Mouse (Mus musculus) liver, postnatal 0 days (tissue): ENCODE measurements around the gene Rapgef2. TPM values are rescaled to one million over a fixed set of nuclear protein-coding genes. Genes with fewer than 3 reads are reported as not detected.
A peak's percentile ranks its signal among the peaks of the same experiment; 100 is the strongest.
"Not testable (repeated sequence)": the region's sequence is repeated elsewhere in the genome, so short reads cannot be mapped to it uniquely, and the experiment has no call there.

ENCODE experiments used
- ATAC-seq: fragments of 200-750 bp; cut with Nextera tagmentation; 2 replicates; pipeline ENCODE4 v1.8.0; 2017; ENCODE audit warnings: mild to moderate bottlenecking, moderate library complexity
- DNase-seq: peaks from one replicate; pipeline ENCODE4 v3.0.0-alpha.2; 2016
- H3K27ac ChIP-seq: fragments of 300-500 bp; sonication (generic); 2 replicates; pipeline ENCODE4 v1.5.1; 2014; ENCODE audit warnings: antibody characterized with exemption, moderate library complexity, mild to moderate bottlenecking, low read depth
- H3K27me3 ChIP-seq: fragments of 300-500 bp; sonication (generic); 2 replicates; pipeline ENCODE4 v1.6.1; 2014; ENCODE audit warnings: low read length, control low read depth, mixed read lengths; ENCODE audit not compliant: insufficient read depth
- H3K36me3 ChIP-seq: fragments of 300-500 bp; sonication (generic); replicated peaks from 2 replicates; pipeline ENCODE4 v1.6.1; 2014; ENCODE audit warnings: mild to moderate bottlenecking, control low read depth, low read length, moderate library complexity, mixed read lengths; ENCODE audit not compliant: insufficient read depth
- H3K4me1 ChIP-seq: fragments of 300-500 bp; sonication (generic); 2 replicates; pipeline ENCODE4 v1.6.1; 2014; ENCODE audit warnings: antibody characterized with exemption, mild to moderate bottlenecking, control low read depth; ENCODE audit not compliant: insufficient read depth
- H3K4me2 ChIP-seq: fragments of 300-500 bp; sonication (generic); 2 replicates; pipeline ENCODE4 v1.6.1; 2014; ENCODE audit warnings: low read depth, mild to moderate bottlenecking, low read length, moderate library complexity, mixed read lengths
- H3K4me3 ChIP-seq: fragments of 300-500 bp; sonication (generic); 2 replicates; pipeline ENCODE4 v1.5.1; 2014; ENCODE audit warnings: low read depth, low read length
- H3K9ac ChIP-seq: fragments of 300-500 bp; sonication (generic); replicated peaks from 2 replicates; pipeline ENCODE4 v1.6.1; 2014; ENCODE audit warnings: mild to moderate bottlenecking, moderate library complexity
- H3K9me3 ChIP-seq: fragments of 300-500 bp; sonication (generic); 2 replicates; pipeline ENCODE4 v1.6.1; 2016; ENCODE audit warnings: mild to moderate bottlenecking, control low read depth, low read length, mixed read lengths
- CTCF ChIP-seq: sonication (generic); IDR thresholded peaks from 2 replicates; pipeline ENCODE4 v1.5.1; 2016; ENCODE audit warnings: antibody characterized with exemption, low read depth
- EP300 ChIP-seq: IDR thresholded peaks from 2 replicates; pipeline ENCODE4 v1.6.1; 2016; ENCODE audit warnings: antibody characterized with exemption, low read depth, mild to moderate bottlenecking
- WGBS: fragments of 180-500 bp; shearing (Covaris S2); extraction: QIAGEN DNeasy Blood & Tissue Kit; methylation state at CpG from one replicate; pipeline ENCODE4 v1.1.7; 2014; ENCODE audit not compliant: insufficient replicate concordance; 5-methylcytosine and 5-hydroxymethylcytosine counted together
- polyA plus RNA-seq: library from polyadenylated mRNA; unstranded; fragments of >200 nt; fragmentation: Nextera tagmentation; extraction: Ambion mirVana; gene quantifications from 2 replicates; pipeline ENCODE4 v1.2.1, GENCODE M21; 2015

Gene Rapgef2
- polyA plus RNA-seq, 1 experiment from 2014 or later = 1.8 TPM

DNA sequence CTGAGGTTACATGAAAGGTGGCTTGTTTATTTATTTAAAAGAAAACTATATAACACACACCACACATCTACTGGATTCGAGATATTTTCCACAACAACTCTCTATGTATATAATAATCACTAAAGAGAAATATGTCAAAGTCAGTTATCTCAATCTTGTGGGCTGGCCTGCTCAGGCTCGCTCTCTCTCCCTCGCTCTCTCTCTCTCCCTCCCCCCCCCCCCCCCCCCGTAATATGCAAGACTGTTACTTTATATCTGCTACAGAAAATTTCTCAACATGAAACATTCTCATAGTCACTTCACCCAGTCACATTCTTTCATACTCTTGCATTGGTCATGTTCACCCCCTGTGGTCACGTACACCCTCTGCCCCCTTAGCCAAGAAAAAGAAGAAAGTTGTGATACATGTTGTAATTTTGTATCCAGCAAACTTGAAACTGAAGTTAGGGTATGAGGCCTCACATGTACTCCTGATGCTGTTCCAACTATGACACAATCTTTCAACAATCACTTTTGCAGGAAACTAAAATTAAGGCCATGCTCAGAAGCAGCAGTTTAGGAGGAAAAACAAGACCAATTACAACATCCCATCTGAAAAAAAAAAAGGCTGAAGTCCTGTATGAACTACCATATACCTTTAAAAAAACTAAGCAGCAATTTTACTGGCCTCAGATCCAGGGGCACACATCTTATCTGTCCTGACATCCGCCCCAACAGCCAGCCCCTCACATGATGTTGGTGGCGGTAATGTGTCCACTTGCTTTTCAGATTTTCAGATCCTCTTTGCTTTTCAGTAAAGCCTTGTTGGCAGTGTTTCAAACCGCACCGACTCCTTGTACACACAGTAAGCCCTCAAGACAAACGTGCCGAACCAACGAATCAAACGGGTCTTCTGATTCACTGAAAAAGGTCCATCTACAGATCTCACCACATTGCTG lies 52.6 kb downstream of the Rapgef2 start:
- DNase-seq (peak; percentile 40), ATAC-seq (peak; percentile 16; the same call in 1 of the 2 replicates)
- Histone ChIP-seq H3K36me3 (no peaks in the 10 kb centered on the region), H3K4me1 (peaks cover 25% of the 10 kb centered on the region), H3K9ac (no peak overlapping the region), H3K27me3 (no peaks in the 10 kb centered on the region), H3K4me2 (peak overlapping the region; percentile 42), H3K9me3 (no peaks in the 10 kb centered on the region), H3K27ac (peak overlapping the region; percentile 57; the same call in 1 of the 2 replicates), H3K4me3 (no peak overlapping the region)
- no peak for TF ChIP-seq CTCF
- TF ChIP-seq EP300 = no peak; the same call in 1 of the 2 replicates
- WGBS = 42% methylated on average over 13 of the region's 13 CpGs

DNA sequence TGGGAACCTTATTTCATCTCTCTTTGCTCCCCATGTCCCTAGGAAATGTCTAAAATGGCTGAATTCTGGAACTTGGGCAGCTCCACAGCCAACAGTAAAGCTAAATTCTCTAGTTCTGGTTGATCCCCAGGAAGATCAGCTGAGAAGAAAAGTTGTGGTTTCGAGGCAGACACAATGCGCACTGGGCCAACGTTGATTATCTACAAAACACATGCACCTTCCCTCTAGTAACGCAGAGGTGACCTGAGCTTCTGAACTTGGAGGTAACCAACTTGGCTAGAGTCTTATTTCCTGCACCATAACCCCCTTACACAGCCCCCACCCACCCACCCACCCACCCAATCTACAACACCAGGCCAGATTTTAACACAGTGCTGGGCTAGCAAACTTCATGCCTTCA lies 55.6 kb downstream of the Rapgef2 start:
- Histone ChIP-seq H3K9ac (no peak overlapping the region), H3K27me3 (no peaks in the 10 kb centered on the region), H3K4me2 (no peak overlapping the region), H3K9me3 (no peaks in the 10 kb centered on the region), H3K4me1 (peaks cover 26% of the 10 kb centered on the region), H3K36me3 (no peaks in the 10 kb centered on the region), H3K27ac (no peak overlapping the region), H3K4me3 (no peak overlapping the region)
- TF ChIP-seq EP300 (no peak), CTCF (no peak)
- 48% methylated on average over 4 of the region's 4 CpGs for WGBS
- no peak for ATAC-seq
- DNase-seq = no peak

DNA sequence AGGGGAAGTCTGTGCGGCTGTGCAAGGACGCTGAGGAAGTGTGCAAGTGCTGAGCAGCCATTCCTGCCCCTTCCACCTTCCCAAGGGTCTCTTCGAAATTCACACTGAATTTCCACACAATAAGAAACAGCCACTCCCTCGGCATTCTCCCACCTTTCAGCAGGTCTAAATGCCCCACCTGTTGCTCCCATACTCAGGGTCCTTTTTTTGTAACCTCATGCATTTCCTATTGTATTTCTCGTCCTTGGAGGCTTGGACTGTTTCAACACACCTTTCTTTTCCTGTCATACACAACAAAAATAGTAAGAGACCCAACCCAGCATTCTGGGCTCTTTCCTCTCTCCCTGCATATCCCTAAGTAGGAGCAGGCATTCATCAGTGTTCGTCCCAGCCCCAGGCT lies 56.8 kb downstream of the Rapgef2 start:
- Histone ChIP-seq H3K4me1 (peaks cover 26% of the 10 kb centered on the region), H3K27me3 (no peaks in the 10 kb centered on the region), H3K9ac (no peak overlapping the region), H3K9me3 (no peaks in the 10 kb centered on the region), H3K4me3 (no peak overlapping the region), H3K4me2 (peak overlapping the region; percentile 47), H3K27ac (peak overlapping the region; percentile 5; the same call in 1 of the 2 replicates), H3K36me3 (no peaks in the 10 kb centered on the region)
- 48% methylated on average over 6 of the region's 6 CpGs for WGBS
- DNase-seq = no peak
- TF ChIP-seq CTCF = no peak
- no peak for ATAC-seq

DNA sequence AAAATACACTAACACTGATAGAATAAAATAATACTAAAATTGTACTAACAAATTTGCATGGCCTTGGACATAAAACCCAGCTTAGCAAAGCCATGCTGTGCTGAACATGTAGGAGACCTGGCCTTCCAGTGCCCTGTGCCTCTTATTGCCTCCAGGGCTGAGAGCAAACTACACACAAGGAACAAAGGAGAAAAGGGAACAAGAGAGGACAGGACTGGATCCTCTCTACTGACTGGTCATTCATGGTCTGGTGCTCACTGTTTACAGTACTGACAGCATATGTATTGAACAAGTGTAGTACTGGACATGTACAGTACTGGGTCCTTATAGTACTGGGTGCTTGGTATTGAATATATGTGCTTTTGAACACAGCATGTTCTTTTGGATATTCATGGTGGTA lies 58.0 kb downstream of the Rapgef2 start:
- TF ChIP-seq CTCF = no peak
- 0 out of 2 replicates have a peak, but pooled peaks have one; percentile 16 for ATAC-seq
- peaks cover 23% of the 10 kb centered on the region for H3K4me1 ChIP-seq

DNA sequence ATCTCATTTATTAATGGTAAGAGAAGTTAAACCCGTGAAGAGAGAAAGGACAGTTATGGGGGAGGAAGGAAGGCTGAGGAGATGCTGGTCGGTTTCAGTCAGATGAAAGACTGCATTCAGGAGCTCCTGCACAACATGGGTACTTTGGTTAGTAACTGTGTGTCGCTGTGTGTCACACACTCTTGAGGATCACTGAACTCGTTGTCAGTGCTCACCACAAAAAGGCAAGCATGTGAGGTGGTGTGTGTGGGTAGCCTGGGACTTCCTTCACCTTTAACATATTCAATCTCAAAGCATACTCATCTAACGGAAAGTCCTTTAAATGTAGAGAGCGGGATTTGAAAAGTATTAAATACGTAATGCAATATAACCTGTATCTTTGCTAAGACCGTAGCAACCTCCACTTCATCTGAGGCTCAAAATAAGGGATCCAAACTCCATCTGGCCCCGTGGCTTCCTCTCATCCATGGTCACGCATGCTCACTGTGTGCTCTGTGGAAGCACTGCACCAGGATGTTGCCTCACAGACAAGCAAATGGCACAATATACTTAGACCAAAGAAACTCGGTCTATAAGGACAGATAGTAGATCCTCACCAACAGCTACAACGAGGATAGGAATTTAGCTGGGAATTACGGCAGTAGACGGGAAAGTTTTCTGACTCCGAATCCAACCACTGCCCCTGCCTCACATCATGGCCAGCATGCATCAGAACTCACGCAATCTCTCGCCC lies 58.8 kb downstream of the Rapgef2 start:
- Histone ChIP-seq H3K27ac (peak overlapping the region; percentile 48; the same call in 1 of the 2 replicates), H3K36me3 (no peaks in the 10 kb centered on the region), H3K9ac (no peak overlapping the region), H3K4me3 (no peak overlapping the region), H3K27me3 (no peaks in the 10 kb centered on the region), H3K9me3 (no peaks in the 10 kb centered on the region), H3K4me2 (peak overlapping the region; percentile 26; the same call in 1 of the 2 replicates), H3K4me1 (peaks cover 27% of the 10 kb centered on the region)
- 67% methylated on average over 17 of the region's 17 CpGs for WGBS
- no peak for ATAC-seq
- no peak for DNase-seq
- TF ChIP-seq EP300 (no peak), CTCF (no peak)

More for the DNA sequence above, 58.0 kb downstream of the Rapgef2 start:
- Histone ChIP-seq H3K36me3 (no peaks in the 10 kb centered on the region), H3K4me3 (no peak overlapping the region), H3K27ac (peak overlapping the region; percentile 48; the same call in 1 of the 2 replicates), H3K27me3 (no peaks in the 10 kb centered on the region), H3K4me2 (peak overlapping the region; percentile 26; the same call in 1 of the 2 replicates), H3K9me3 (no peaks in the 10 kb centered on the region), H3K9ac (no peak overlapping the region)
- no peak for DNase-seq

DNA sequence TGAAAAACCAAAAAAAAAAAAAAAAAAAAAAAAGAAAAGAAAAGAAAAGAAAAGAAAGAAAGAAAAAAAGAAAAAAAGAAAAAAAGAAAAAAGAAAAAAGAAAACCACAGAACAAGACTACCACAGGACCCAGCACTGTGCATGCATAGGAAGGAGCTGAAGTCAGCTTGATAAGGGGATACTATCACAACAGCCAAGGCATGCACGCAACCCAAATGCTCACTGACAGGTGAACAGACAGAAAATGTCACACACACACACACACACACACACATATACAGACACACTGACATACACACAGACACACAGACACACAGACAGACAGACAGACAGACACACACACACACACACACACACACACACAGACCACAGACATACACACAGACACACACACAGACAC lies 59.5 kb downstream of the Rapgef2 start:
- not testable (repeated sequence) for DNase-seq, H3K27ac ChIP-seq, H3K4me3 ChIP-seq, H3K27me3 ChIP-seq, H3K9ac ChIP-seq, ATAC-seq, H3K9me3 ChIP-seq, H3K4me2 ChIP-seq, H3K36me3 ChIP-seq
- H3K4me1 ChIP-seq = peaks cover 28% of the 10 kb centered on the region
- WGBS = 58% methylated on average over 1 of the region's 1 CpGs
